Mouse (Mus musculus) kidney, postnatal 0 days (tissue): Measurements from ENCODE around the gene Dmpk. TPM values are rescaled to one million over a fixed set of nuclear protein-coding genes. Genes with fewer than 3 reads are reported as not detected.

Experiments
- ATAC-seq: fragments of 200-750 bp; cut with Nextera tagmentation; replicated peaks from 2 replicates; pipeline ENCODE4 v1.8.0; 2017; ENCODE audit warnings: low read depth, moderate number of reproducible peaks, moderate TSS enrichment, moderate library complexity; ENCODE audit not compliant: low FRiP score
- DNase-seq: peaks from one replicate; pipeline ENCODE4 v3.0.0-alpha.2; 2016; ENCODE audit warnings: low spot score
- H3K27ac ChIP-seq: fragments of 300-500 bp; sonication (generic); 2 replicates; pipeline ENCODE4 v1.5.1; 2014; ENCODE audit warnings: mild to moderate bottlenecking
- H3K27me3 ChIP-seq: fragments of 300-500 bp; sonication (generic); 2 replicates; pipeline ENCODE4 v1.6.1; 2014; ENCODE audit warnings: low read length, mixed read lengths; ENCODE audit not compliant: insufficient read depth
- H3K36me3 ChIP-seq: fragments of 300-500 bp; sonication (generic); 2 replicates; pipeline ENCODE4 v1.6.1; 2014; ENCODE audit warnings: low read length, mixed read lengths; ENCODE audit not compliant: insufficient read depth
- H3K4me1 ChIP-seq: fragments of 300-500 bp; sonication (generic); replicated peaks from 2 replicates; pipeline ENCODE4 v1.6.1; 2014; ENCODE audit warnings: antibody characterized with exemption, low read length, mixed read lengths; ENCODE audit not compliant: insufficient read depth
- H3K4me2 ChIP-seq: fragments of 300-500 bp; sonication (generic); 2 replicates; pipeline ENCODE4 v1.6.1; 2014; ENCODE audit warnings: mild to moderate bottlenecking, low read length, moderate library complexity, mixed read lengths
- H3K4me3 ChIP-seq: fragments of 300-500 bp; sonication (generic); replicated peaks from 2 replicates; pipeline ENCODE4 v1.5.1; 2014; ENCODE audit warnings: low read depth, low read length
- H3K9ac ChIP-seq: fragments of 300-500 bp; sonication (generic); 2 replicates; pipeline ENCODE4 v1.6.1; 2014; ENCODE audit warnings: low read depth, low read length
- H3K9me3 ChIP-seq: fragments of 300-500 bp; sonication (generic); replicated peaks from 2 replicates; pipeline ENCODE4 v1.6.1; 2016; ENCODE audit warnings: low read length, inconsistent platforms, mixed read lengths
- CTCF ChIP-seq: IDR thresholded peaks from 2 replicates; pipeline ENCODE4 v1.5.1; 2016; ENCODE audit warnings: antibody characterized with exemption, low read depth, mild to moderate bottlenecking, moderate library complexity
- WGBS: fragments of 180-500 bp; shearing (Covaris S2); extraction: QIAGEN DNeasy Blood & Tissue Kit; methylation state at CpG from one replicate; pipeline ENCODE4 v1.1.7; 2014; 5-methylcytosine and 5-hydroxymethylcytosine counted together
- polyA plus RNA-seq: library from polyadenylated mRNA; unstranded; fragments of >200 nt; fragmentation: Nextera tagmentation; extraction: Ambion mirVana; gene quantifications from 2 replicates; pipeline ENCODE4 v1.2.1, GENCODE M21; 2015

The Dmpk gene
- polyA plus RNA-seq: 9.4 and 11.6 TPM in 2 replicates

DNA sequence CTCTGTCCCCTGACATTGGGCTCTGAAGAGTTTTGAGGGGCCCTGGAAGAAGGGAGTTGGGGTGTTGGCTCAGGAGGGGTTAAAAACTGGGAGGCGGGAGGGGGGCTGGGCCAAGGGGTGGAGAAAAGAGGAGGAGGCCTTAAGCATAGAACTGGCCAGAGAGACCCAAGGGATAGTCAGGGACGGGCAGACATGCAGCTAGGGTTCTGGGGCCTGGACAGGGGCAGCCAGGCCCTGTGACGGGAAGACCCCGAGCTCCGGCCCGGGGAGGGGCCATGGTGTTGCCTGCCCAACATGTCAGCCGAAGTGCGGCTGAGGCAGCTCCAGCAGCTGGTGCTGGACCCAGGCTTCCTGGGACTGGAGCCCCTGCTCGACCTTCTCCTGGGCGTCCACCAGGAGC lies at the start of gene Dmpk:
Gene Dmpk (plus strand): TSS at position 149 of the 400 bp plus-strand sequence.
- WGBS: 23% methylated on average over 10 of the region's 10 CpGs
- H3K4me2 ChIP-seq: peak within 1 kb of the TSS; percentile 51

GRCm38 (mm10) chr7:19044616-19045015 lies 39.0 kb upstream of the Dmpk start:
- Histone ChIP-seq H3K4me3 (no peak overlapping the region), H3K9ac (no peak overlapping the region), H3K27ac (no peak overlapping the region), H3K4me2 (no peak overlapping the region), H3K27me3 (no peaks in the 10 kb centered on the region), H3K4me1 (no peaks in the 10 kb centered on the region), H3K36me3 (peaks cover 91% of the 10 kb centered on the region), H3K9me3 (no peaks in the 10 kb centered on the region)
- DNase-seq (no peak), ATAC-seq (no peak)
- TF ChIP-seq CTCF: no peak
- WGBS: 96% methylated on average over 6 of the region's 6 CpGs

More for the DNA sequence above, at the start of gene Dmpk:
- H3K4me3 ChIP-seq: peak within 1 kb of the TSS; percentile 30; the same call in 1 of the 2 replicates
- peaks cover 33% of the 10 kb centered on the region for H3K36me3 ChIP-seq
- ATAC-seq: no peak; the same call in 1 of the 2 replicates
- 0 out of 2 replicates have a peak within 1 kb of the TSS, but pooled peaks have one; percentile 31 for H3K9ac ChIP-seq
- DNase-seq: peak; percentile 61
- H3K27ac ChIP-seq: peak within 1 kb of the TSS; percentile 57
- H3K9me3 ChIP-seq: no peaks in the 10 kb centered on the region
- TF ChIP-seq CTCF: no peak
- H3K4me1 ChIP-seq: peaks cover 42% of the 10 kb centered on the region
- no peaks in the 10 kb centered on the region for H3K27me3 ChIP-seq

DNA sequence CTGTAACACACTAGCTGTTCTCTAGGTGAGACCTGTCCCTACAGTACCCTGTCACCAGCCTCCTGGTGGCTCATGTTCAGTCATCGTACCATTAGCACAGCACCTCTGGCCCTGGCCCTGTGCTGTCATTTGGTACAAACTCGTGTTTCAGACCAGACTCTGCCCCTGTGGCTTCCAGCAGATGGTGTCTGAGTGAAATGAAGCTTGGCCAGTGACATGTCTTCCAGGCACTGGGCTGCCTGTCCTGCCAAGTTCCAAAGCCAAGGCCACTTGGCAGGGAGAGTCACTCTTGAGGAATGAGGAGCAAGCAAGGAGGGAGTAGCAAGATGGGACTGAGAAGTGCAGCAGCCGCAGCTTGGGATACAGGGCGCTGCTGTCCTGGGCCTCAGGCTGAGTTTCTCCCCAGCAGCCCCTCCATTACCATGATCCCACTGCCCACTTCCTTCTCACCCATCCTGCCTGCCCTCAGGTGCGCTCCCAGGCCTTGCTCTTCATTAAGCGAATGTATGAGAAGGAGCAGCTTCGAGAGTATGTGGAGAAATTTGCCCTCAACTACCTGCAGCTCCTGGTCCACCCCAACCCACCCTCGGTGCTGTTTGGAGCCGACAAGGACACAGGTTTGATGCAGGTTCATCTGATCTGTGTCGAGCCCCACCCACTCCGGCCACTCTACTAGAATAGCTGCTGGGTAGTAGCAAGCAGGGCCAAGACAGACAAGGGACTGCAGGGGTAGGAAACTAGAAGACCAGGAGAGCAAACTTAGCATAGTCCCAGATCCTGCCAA lies 37.2 kb upstream of the Dmpk start:
- H3K9me3 ChIP-seq: no peaks in the 10 kb centered on the region
- peaks cover 87% of the 10 kb centered on the region for H3K36me3 ChIP-seq
- H3K4me1 ChIP-seq: no peaks in the 10 kb centered on the region
- H3K9ac ChIP-seq: no peak overlapping the region
- no peak for ATAC-seq
- TF ChIP-seq CTCF: no peak
- H3K27ac ChIP-seq: no peak overlapping the region
- 91% methylated on average over 11 of the region's 11 CpGs for WGBS
- no peak overlapping the region for H3K4me2 ChIP-seq
- no peak overlapping the region for H3K4me3 ChIP-seq
- no peaks in the 10 kb centered on the region for H3K27me3 ChIP-seq
- DNase-seq: no peak

DNA sequence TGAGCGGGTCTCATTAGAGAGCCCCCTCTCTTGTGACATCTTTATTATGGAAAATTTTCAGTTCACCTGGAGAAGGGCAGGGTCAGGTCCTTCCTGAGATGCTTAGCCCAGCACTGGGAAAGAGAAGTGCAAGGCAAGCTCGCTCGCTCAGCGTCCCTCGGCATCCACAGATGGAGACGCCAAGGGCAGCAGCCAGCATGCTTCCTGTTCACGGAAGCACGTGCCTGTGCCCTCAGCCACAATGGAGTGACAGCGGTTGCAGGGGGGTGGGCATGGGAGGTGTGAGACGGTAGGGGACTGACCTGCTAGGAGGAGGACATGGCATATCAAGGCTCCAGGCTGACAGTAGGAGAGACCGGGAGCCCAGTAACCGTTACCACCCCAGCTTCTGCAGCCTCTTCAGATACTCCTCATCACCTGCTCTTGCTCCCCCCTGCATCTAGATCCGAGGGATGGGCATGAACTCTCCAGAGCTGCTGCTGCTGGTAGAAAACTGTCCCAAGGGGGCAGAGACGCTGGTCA lies 35.6 kb upstream of the Dmpk start:
- WGBS: 89% methylated on average over 14 of the region's 14 CpGs
- no peak for TF ChIP-seq CTCF
- no peaks in the 10 kb centered on the region for H3K9me3 ChIP-seq
- H3K4me1 ChIP-seq: no peaks in the 10 kb centered on the region
- DNase-seq (no peak), ATAC-seq (no peak)
- H3K9ac ChIP-seq: no peak overlapping the region
- H3K4me3 ChIP-seq: no peak overlapping the region
- H3K4me2 ChIP-seq: no peak overlapping the region
- no peak overlapping the region for H3K27ac ChIP-seq
- H3K27me3 ChIP-seq: no peaks in the 10 kb centered on the region
- H3K36me3 ChIP-seq: peaks cover 78% of the 10 kb centered on the region

DNA sequence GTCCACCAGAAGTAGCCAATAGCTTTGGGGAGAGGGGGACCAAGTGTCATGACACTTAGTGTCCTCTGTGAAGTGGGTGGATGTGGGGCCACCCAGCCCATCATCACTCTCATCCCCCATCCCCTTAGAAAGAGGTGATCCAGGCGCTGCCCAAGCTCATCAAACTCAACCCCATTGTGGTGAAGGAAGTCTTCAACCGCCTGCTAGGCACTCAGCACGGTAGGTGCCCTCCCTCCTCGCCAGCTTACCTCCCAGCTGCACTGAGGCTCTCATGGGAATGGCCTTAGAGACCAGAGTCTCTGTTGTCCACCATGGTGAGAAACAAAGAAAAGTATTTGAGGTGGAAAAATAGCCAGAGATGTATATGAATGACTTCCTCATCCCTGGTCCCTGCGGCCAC lies 34.4 kb upstream of the Dmpk start:
- WGBS: 87% methylated on average over 5 of the region's 5 CpGs
- no peaks in the 10 kb centered on the region for H3K27me3 ChIP-seq

DNA sequence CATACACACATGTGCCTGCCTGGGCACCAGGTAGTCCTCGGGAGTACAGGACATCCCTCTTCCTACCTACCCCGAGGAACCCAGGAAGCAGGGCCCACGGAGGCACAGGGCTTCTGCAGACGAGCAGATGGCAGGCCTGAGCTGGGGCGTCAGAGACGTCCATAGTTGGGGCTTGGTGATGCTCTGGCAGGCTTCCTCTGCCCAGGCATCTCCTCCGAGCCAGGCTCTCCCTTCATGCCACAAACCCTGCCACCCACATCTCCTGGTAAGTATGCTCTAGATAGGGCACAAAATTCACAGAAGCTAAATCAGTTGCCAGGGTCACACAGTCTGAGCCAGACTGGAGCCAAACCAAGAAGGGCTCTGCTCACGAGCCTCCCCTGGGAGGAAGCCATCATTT lies 33.5 kb upstream of the Dmpk start:
- TF ChIP-seq CTCF: no peak
- Histone ChIP-seq H3K4me1 (no peaks in the 10 kb centered on the region), H3K9me3 (no peaks in the 10 kb centered on the region), H3K36me3 (peaks cover 58% of the 10 kb centered on the region), H3K4me2 (no peak overlapping the region), H3K4me3 (no peak overlapping the region), H3K9ac (no peak overlapping the region), H3K27me3 (no peaks in the 10 kb centered on the region), H3K27ac (no peak overlapping the region)
- ATAC-seq (no peak), DNase-seq (no peak)
- WGBS: 88% methylated on average over 8 of the region's 8 CpGs

More for the DNA sequence above, 34.4 kb upstream of the Dmpk start:
- TF ChIP-seq CTCF: no peak
- ATAC-seq (no peak), DNase-seq (no peak)
- no peak overlapping the region for H3K4me3 ChIP-seq
- no peak overlapping the region for H3K27ac ChIP-seq
- no peaks in the 10 kb centered on the region for H3K9me3 ChIP-seq
- H3K9ac ChIP-seq: no peak overlapping the region
- H3K4me1 ChIP-seq: no peaks in the 10 kb centered on the region
- H3K4me2 ChIP-seq: no peak overlapping the region
- H3K36me3 ChIP-seq: peaks cover 67% of the 10 kb centered on the region
